Mouse (Mus musculus): ENCODE measurements around the gene Nacc1. TPM values are rescaled to one million over a fixed set of nuclear protein-coding genes. Genes with fewer than 3 reads are reported as not detected.

Gene Nacc1
- total and polyA plus RNA-seq, 3 experiments: 30.5 to 45.3 (median 31.0) TPM

DNA sequence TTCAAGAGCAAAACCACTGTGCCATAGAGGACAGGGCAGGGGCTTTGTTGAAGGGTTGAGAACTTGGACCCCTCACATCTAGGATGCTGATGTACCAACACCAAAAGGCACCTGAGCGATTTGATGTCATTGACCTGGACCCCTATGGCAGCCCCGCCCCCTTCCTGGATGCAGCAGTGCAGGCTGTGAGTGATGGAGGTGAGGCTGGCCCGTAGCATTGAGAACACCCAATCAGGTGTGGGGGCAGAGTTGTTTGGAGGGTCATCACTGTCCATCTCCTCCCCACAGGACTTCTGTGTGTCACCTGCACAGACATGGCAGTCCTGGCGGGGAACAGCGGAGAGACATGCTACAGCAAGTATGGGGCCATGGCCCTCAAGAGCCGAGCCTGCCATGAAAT lies 7.5 kb upstream of the Nacc1 start:
- no peaks in the 10 kb centered on the region for H3K27me3 ChIP-seq (ENCODE audit: control insufficient read depth, insufficient read depth, low read length)
- H3K36me3 ChIP-seq (ENCODE audit: control insufficient read depth, insufficient read depth, low read length): no peaks in the 10 kb centered on the region
- DNase-seq: no peak
- no peak overlapping the region for H3K9ac ChIP-seq (ENCODE audit: low read depth, low read length)
- no peaks in the 10 kb centered on the region; the same call in 1 of the 2 replicates for H3K79me2 ChIP-seq (replicated peaks; ENCODE audit: control insufficient read depth, insufficient read depth, low read length)
- H3K4me3 ChIP-seq: no peak overlapping the region
- TF ChIP-seq CTCF (IDR thresholded peaks at IDR 0.05) (no peak), POLR2A (IDR thresholded peaks at IDR 0.05; ENCODE audit: insufficient read depth, low read depth, low read length) (no peak), EP300 (IDR thresholded peaks at IDR 0.05; ENCODE audit: insufficient read depth, low read depth, low read length) (no peak)
- intact Hi-C loops (cut with DNase I): no loop called here
- no peak overlapping the region for H3K27ac ChIP-seq
- peaks cover 11% of the 10 kb centered on the region for H3K4me1 ChIP-seq (ENCODE audit: control insufficient read depth, insufficient read depth, low read length)
- 94% methylated on average over 6 of the region's 6 CpGs for WGBS

- Histone ChIP-seq H3K36me3 (ENCODE audit: control insufficient read depth, insufficient read depth, low read length) (no peaks in the 10 kb centered on the region; the same call in 1 of the 2 replicates), H3K4me1 (ENCODE audit: control insufficient read depth, insufficient read depth, low read length) (peaks cover 4% of the 10 kb centered on the region), H3K4me3 (no peak overlapping the region), H3K27ac (no peak overlapping the region), H3K27me3 (ENCODE audit: control insufficient read depth, insufficient read depth, low read length) (no peaks in the 10 kb centered on the region), H3K79me2 (replicated peaks; ENCODE audit: control insufficient read depth, insufficient read depth, low read length) (no peaks in the 10 kb centered on the region; the same call in 1 of the 2 replicates), H3K9ac (ENCODE audit: low read depth, low read length) (no peak overlapping the region)
- no peak for DNase-seq
- intact Hi-C loops (cut with DNase I): no loop called here
- WGBS: 85% methylated on average over 4 of the region's 4 CpGs
- TF ChIP-seq EP300 (IDR thresholded peaks at IDR 0.05; ENCODE audit: insufficient read depth, low read depth, low read length) (no peak), POLR2A (IDR thresholded peaks at IDR 0.05; ENCODE audit: insufficient read depth, low read depth, low read length) (no peak), CTCF (IDR thresholded peaks at IDR 0.05) (no peak)
These were observed 5.7 kb upstream of the Nacc1 start for GRCm38 (mm10) chr8:84693332-84693731.

DNA sequence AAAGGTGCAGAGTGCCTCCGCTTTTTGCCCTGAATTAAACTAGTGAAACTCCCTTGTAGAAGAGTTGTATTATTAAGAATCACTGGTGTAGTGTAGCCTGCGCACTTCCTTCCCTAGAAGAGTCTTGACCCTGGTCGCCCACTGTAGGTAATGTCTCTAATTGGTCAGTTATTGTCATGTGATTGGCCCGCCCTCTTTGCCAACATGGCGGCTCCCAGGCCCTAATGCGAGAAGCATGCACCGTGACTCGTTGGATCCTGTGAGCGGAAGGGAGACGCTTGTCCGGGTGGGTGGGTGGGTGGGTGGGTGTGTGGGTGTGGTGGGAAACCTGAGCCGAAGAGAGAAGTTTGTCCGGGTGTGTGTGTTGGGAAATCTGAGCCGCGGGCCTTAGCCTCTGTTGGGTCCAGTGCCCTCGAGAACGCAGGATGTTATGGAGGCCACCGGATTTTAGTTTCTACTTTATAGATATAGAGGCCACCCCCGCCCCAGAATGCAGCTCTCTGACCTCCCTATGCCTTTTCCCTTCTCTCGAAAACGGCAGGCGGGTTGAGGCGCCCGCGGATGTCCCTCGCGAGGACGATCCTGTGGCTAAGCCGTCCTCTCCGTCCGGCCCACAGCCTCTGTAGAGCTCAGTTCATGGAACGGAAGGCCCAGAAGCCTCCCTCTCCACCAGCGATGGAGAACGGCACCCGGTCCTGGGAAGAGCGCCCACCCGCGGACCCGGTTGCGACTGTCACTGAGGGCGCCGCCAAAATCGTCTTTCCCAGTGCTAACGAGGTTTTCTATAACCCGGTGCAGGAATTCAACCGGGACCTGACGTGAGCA lies 1.6 kb upstream of the Nacc1 start:
- H3K4me1 ChIP-seq (ENCODE audit: control insufficient read depth, insufficient read depth, low read length): peaks cover 6% of the 10 kb centered on the region
- peaks cover 2% of the 10 kb centered on the region for H3K79me2 ChIP-seq (replicated peaks; ENCODE audit: control insufficient read depth, insufficient read depth, low read length)
- under 1% methylated on average over 47 of the region's 47 CpGs for WGBS
- no peaks in the 10 kb centered on the region for H3K27me3 ChIP-seq (ENCODE audit: control insufficient read depth, insufficient read depth, low read length)
- H3K4me3 ChIP-seq: peak overlapping the region; percentile 80
- H3K36me3 ChIP-seq (ENCODE audit: control insufficient read depth, insufficient read depth, low read length): no peaks in the 10 kb centered on the region; the same call in 1 of the 2 replicates
- TF ChIP-seq CTCF (IDR thresholded peaks at IDR 0.05) (no peak), EP300 (IDR thresholded peaks at IDR 0.05; ENCODE audit: insufficient read depth, low read depth, low read length) (peak; percentile 53; the same call in 1 of the 2 replicates), POLR2A (IDR thresholded peaks at IDR 0.05; ENCODE audit: insufficient read depth, low read depth, low read length) (no peak)
- peak; percentile 91 to 92 for DNase-seq
- intact Hi-C loops (cut with DNase I): loop anchor here (5.0 kb wide), 1 partner anchor 97 kb away; no protein-coding TSS in a partner anchor
- peak overlapping the region; percentile 77 for H3K27ac ChIP-seq
- peak overlapping the region; percentile 56 for H3K9ac ChIP-seq (ENCODE audit: low read depth, low read length)

- Histone ChIP-seq H3K4me1 (ENCODE audit: control insufficient read depth, insufficient read depth, low read length) (peaks cover 6% of the 10 kb centered on the region), H3K27me3 (ENCODE audit: control insufficient read depth, insufficient read depth, low read length) (no peaks in the 10 kb centered on the region), H3K4me3 (peak overlapping the region; percentile 95), H3K36me3 (ENCODE audit: control insufficient read depth, insufficient read depth, low read length) (no peaks in the 10 kb centered on the region; the same call in 1 of the 2 replicates), H3K79me2 (replicated peaks; ENCODE audit: control insufficient read depth, insufficient read depth, low read length) (peaks cover 3% of the 10 kb centered on the region), H3K9ac (ENCODE audit: low read depth, low read length) (peak overlapping the region; percentile 94), H3K27ac (peak overlapping the region; percentile 84)
- no peak for DNase-seq
- intact Hi-C loops (cut with DNase I): loop anchor here (1.0 to 5.0 kb wide), 2 partner anchors 22 to 95 kb away; no protein-coding TSS in a partner anchor
- WGBS: under 1% methylated on average over 61 of the region's 62 CpGs
- TF ChIP-seq POLR2A (IDR thresholded peaks at IDR 0.05; ENCODE audit: insufficient read depth, low read depth, low read length) (no peak), CTCF (IDR thresholded peaks at IDR 0.05) (no peak), EP300 (IDR thresholded peaks at IDR 0.05; ENCODE audit: insufficient read depth, low read depth, low read length) (no peak)
These were observed 508 bp downstream of the Nacc1 start for GRCm38 (mm10) chr8:84687003-84687704.

GRCm38 (mm10) chr8:84686191-84687002 lies 1.3 kb downstream of the Nacc1 start, which contains the start of gene Trmt1:
TSS of gene Trmt1 (plus strand) at chr8:84686307.
- Histone ChIP-seq H3K4me3 (peak within 1 kb of the TSS; percentile 95), H3K36me3 (ENCODE audit: control insufficient read depth, insufficient read depth, low read length) (no peaks in the 10 kb centered on the region; the same call in 1 of the 2 replicates), H3K27me3 (ENCODE audit: control insufficient read depth, insufficient read depth, low read length) (no peaks in the 10 kb centered on the region), H3K27ac (peak within 1 kb of the TSS; percentile 84; the same call in 1 of the 2 replicates), H3K4me1 (ENCODE audit: control insufficient read depth, insufficient read depth, low read length) (peaks cover 6% of the 10 kb centered on the region), H3K9ac (ENCODE audit: low read depth, low read length) (peak within 1 kb of the TSS; percentile 94), H3K79me2 (replicated peaks; ENCODE audit: control insufficient read depth, insufficient read depth, low read length) (peaks cover 8% of the 10 kb centered on the region)
- TF ChIP-seq CTCF (IDR thresholded peaks at IDR 0.05): no peak
- TF ChIP-seq EP300 (IDR thresholded peaks at IDR 0.05; ENCODE audit: insufficient read depth, low read depth, low read length): no peak
- no peak for TF ChIP-seq POLR2A (IDR thresholded peaks at IDR 0.05; ENCODE audit: insufficient read depth, low read depth, low read length)
- DNase-seq: peak in 1 of 2 experiments; percentile 42
- 18% methylated on average over 20 of the region's 20 CpGs for WGBS
- intact Hi-C loops (cut with DNase I): loop anchor here (1.0 to 5.0 kb wide), 2 partner anchors 21 to 94 kb away; no protein-coding TSS in a partner anchor
